Mouse (Mus musculus): ENCODE results near the gene Tmprss6.

The Tmprss6 gene

DNA sequence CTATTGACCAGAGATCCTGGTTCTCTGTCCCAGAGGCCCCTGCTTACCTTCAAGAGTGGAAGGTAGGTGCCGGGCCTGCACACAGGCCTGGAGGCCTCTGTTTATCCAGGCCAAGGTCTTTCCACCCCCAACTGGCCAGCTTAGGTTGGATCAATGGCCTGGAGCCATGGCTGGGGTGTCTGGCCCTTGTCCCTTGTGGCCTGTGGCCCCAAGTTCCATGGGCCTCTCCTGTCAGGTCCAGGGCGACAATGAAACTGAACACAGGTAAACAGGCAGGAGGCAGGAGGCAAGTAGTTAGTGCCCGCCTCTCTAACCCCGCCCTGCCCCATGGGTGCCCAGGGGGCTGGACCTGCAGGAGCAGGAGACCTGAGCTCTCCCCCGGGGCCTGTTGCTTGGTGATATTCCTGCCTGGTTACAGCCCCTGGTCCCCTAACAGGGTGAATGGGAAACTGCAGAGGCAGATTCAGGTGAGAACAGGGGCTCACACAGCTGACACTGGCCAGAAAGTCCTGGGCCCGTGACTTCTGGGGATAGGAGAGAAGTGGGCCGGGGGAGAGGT, at the start of gene Tmprss6:
Tmprss6 (minus strand) TSS at position 256 of the 559 bp plus-strand sequence.
- ATAC-seq (ENCODE audit: low TSS enrichment) = no peak

DNA sequence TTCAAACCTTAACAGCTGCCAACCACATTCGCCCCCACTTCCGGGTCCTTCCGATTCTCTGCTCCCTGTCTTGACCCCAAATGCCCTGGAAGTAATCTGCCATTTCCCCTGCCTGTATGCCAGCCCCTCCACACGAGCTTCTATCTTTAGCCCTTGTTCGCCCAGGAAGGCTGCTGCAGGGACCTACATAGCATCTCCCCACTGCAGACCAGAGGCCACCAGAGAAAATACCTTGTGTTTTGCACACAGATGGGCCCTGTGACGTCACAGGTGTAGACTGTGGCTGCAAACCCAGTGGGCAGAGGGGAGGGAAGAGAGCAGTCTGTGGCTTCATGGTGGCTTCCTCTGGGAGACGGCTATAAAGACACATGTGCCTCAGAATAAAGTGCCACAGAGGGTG, 49.8 kb upstream of the Tmprss6 start:
- no peak for ATAC-seq (ENCODE audit: low TSS enrichment)

DNA sequence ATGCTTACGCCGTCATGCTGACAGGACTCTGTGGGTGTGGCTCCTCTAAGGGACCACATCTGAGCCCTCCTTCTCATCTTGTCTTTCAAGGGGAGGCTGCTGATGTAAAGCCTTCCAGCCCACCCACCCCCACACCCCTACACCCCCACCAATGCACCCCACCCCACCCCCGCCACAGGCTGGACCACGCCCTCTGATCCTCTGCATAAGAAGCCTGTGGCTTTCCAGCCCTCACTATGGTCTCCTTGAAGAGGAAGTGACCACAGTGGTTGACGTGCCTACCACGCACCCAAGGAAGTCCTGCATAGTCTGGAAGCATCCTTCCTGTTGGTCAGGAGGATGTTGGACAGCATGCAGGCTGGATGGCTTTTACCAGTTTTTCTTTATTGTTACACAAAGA, 47.3 kb upstream of the Tmprss6 start:
- no peak for ATAC-seq (ENCODE audit: low TSS enrichment)

DNA sequence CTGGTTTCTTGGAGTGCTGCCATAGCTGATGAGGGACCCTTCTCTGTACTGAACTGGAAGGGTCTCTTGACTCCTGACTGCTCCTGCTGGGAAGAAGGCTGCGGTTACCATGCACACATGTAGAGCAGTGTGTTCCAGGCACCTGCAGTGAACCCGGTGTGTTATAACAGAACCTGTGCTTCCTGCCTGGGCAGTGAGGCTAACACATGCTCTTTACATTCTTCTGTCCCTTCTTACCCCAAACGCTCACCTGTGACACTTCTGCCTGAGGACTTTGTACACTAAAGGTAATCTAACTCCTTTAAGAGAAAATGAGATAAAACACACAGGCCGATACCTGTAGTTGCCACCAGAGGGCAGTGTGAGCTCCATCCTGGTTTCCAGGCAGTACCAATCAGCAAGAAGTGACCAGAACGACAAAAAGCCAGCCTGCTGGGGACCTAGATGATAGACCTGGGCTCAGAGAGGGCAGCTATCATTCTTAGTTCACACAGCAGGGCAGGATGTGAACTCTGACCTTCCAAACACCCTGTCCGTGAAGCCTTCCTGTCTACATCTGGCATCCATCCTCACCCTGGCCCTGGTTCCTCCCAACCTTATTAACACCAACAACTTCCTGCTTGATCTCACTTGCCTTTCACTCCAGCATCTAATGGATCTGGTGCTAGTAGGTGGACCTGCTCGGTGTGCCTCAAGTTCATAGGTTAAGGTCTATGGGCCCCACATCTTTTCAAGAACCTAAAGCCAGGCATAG, 46.1 kb upstream of the Tmprss6 start:
- ATAC-seq (ENCODE audit: low TSS enrichment) = peak; percentile 42; the same call in 1 of the 2 replicates

DNA sequence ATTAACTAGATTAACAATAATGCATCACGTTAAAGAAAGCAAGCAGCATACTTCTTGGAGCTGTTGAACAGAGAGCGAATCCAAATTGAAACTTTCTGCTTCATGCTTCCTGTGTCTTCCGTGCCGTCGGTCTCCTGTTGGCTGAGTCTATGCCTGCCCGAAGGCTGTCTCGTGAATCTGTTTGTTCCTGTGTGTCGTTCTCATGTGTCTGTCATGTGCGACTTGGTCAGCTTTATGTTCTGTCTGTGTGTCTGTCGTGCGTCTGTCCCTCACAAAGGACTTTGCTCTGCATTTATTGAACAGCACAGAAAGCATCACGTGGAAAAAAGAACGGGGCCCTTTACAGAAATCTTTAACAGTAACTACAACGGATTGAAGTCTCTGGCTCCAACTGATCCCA, 44.6 kb upstream of the Tmprss6 start:
- ATAC-seq (ENCODE audit: low TSS enrichment) = no peak

DNA sequence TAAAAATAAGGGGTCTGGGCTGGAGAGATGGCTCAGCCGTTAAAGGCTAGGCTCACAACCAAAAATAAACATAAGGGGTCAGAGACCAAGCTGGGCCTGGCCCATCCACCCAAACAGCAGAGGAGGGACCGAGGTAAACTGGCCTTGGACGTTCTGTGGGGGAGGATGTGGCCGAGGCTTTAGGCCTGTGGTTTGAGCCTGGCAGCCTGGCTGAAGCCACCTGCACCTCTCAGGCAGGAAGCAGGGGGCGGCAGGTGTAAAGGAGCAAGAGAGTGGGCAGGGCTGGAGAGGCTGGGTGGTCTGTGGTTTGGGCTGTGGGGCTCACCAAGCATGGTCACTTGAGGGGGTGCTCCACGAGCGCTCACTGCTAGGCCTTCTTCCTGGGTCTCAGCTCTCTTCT, 43.5 kb upstream of the Tmprss6 start:
- no peak for ATAC-seq (ENCODE audit: low TSS enrichment)

DNA sequence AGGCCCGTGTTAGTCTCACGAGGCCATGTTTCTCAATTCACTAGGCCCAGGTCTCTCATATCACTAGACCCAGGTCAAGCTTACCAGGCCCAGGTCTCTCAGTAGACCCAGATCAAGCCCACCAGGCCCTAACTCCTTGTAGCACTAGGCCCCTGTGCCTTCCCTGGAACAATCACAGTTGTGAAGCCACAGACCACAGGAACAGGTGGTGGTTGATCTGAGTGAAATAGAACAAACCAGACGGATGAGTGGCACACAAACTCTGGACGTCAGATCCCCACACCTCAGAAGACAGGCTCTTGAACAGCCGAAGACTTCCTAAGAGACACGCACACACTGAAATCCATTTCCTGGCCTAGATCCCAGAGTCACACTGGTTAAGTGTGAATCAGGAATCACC, 42.3 kb upstream of the Tmprss6 start:
- no peak for ATAC-seq (ENCODE audit: low TSS enrichment)

DNA sequence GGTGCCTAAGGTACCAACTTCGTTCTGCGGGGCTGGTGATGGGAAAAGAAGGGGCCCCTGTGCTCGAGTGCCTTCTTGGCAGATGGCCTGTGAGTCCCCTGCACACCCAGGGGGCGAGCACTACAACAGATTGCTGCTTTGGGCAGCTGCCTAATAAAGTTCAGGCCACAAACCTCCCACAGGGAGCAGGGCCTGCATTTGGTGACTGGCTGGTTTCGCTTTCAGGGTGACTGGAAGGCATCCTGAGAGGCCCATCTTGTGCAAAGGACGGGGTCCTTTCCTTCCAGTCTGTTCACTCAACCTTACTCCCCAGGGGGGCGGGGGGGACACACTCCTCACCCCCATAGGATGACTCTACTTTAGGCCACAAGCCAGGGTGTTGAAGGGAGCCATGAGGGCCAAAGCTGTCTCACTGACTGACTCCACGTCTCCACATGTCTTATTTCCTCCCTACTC, 41.7 kb upstream of the Tmprss6 start:
- no peak for ATAC-seq (ENCODE audit: low TSS enrichment)

DNA sequence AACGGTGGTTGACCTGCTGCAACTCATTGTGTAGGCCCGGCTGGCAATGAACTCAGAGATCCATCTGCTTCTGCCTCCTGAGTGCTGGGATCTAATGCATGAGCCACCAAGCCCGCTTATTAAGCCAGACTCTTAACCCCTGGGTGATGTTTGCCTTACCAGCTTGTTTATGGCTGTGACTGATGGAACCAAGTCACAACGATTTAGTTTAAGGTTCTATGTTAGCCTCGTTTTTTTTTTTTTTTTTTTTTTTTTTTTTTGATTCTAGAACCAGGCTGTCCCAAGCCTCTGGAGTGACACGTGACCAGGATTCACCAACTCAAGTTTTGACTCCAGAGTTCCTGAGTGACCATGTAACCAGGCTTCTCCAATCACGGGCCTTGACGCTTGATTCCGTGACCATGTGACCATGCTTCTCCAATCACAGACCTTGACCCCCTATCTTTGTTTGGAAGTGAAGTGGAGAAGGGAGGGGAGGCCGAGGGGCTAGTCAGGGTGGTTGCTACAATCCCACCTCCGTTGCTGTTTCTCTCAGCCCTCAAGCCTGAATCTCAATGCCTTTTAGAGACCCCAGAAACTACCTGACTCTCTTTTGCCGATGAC, 41.0 kb upstream of the Tmprss6 start:
- ATAC-seq (ENCODE audit: low TSS enrichment) = no peak

DNA sequence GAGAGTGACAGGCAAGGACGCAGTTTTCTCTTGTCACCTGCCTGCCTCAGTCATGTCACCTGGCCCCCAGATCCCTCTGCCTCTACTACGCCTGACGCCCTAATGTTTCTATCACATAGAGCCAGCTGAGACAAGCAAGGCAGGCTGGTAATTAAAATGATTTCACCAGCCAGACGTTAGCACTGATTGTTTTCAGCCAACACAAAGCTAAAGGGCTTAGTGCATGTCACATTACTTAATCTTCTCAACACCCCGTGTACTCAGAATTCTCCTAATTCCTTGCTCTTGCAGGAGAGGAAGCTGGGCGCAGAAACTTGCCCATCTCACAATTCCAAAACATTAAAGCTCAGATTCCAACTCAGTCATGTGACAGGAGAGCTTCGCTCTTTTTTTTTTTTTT, 40.0 kb upstream of the Tmprss6 start:
- no peak for ATAC-seq (ENCODE audit: low TSS enrichment)

DNA sequence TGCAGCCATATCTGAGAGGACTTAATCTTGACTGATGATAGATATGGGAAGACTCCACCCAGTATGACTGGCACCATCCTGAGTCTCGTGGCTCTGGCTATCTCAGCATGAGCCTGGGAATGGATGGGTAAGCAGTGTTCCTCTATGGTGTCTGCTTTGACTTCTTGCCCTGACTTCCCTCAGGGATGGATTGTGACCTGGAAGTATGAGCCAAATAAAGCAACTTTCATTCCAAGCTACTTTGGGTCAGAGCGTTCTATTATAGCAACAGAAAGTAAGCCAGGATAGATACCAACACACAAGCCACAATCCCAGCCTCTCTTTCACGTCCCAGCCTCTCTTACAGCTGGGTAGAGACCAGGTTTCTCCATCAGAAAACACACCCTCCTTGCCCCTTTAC, 37.1 kb upstream of the Tmprss6 start:
- no peak for ATAC-seq (ENCODE audit: low TSS enrichment)

DNA sequence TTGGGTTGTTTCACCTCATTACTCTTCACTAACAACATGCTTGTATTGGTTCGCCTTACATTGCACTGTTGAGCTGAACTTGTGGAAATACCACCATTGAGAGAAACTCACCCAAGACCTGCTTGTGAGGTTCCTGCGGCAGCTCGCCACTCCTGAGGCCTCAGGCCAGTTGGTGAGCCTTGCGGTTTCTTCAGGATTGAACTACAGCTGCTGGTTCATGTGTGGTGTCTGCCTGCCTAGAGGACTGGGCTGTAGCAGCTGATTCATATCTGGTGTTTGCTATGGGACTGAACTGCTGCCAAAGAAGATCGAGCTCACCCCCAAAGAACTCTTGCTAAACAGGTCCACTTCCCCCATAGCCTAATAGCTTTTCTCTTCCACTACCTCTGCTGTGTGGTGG, 36.4 kb upstream of the Tmprss6 start:
- no peak for ATAC-seq (ENCODE audit: low TSS enrichment)

DNA sequence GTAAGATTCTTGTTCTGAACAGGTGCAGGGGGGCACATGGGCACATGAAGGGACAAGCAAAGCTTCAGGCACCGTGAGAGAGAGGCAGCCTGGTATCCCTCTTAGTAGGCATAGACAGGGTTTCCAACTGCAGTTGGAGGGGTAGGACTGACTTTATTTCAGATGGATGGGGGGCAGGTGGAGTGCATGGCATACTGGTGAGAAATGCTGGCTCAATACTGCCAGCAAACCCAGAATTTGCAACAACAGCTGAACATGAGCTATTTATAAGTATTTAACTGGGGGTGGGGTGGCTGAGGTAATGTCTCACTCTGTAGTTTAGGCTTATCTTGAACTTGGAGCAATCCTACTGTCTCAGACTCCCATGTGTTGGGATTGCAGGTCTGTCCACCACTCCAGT, 35.6 kb upstream of the Tmprss6 start:
- ATAC-seq (ENCODE audit: low TSS enrichment) = no peak

DNA sequence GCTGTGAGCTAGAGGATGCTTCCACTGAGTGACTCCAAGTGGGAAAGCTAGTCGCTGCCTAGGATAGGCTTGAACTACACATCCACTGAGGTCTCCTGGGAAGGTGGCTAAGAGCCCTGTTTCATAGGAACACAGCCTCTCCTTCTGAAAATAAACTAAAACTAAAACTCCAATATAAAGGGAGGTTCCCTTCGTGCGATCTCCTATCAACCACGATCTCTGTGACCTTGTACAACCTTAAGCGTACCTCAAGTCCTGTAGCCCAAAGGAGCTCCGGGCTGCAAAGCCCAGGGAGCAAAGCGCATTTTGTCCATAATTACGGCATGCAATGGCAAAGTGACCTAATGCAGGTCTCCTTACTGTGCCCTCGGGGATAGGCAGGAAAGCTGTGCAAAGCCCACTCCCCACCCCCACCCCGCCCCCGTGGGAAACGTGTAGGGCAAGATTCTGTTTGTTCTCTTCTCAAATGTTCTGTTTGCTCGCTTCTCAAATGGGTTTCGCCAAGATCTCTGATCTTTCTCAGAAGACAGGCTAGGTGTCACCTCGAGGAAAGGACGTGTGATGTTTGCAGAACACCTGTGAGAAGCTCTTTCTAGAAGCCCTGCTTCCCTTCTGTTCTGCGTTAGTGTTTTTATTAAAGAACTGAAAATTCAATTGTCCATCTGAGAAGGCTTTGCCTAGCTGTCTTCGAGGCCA, 34.2 kb upstream of the Tmprss6 start:
- ATAC-seq (ENCODE audit: low TSS enrichment) = no peak

DNA sequence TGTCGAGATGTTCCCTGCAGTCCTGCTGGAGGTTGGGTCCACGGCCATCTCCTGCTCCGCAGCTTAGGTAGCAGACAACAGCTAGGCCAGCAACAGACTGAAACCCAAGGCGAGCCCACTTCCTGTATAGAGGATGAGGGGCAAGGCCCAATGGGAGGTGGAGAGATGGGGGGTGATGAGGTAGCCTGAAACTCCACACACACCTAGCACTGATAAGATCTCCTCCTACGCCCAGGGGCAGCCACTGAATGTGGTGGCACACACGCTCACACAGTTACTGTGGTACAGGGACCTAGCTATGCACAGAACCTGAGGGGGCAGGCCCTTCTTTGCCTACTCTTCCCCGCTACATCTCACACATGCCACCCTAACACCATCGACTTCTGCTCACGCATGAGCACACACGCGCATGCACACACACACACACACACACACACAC, 26.6 kb upstream of the Tmprss6 start, which contains the start of gene Il2rb:
Il2rb (minus strand) TSS at position 304 of the 439 bp plus-strand sequence.
- no peak for ATAC-seq (ENCODE audit: low TSS enrichment)

DNA sequence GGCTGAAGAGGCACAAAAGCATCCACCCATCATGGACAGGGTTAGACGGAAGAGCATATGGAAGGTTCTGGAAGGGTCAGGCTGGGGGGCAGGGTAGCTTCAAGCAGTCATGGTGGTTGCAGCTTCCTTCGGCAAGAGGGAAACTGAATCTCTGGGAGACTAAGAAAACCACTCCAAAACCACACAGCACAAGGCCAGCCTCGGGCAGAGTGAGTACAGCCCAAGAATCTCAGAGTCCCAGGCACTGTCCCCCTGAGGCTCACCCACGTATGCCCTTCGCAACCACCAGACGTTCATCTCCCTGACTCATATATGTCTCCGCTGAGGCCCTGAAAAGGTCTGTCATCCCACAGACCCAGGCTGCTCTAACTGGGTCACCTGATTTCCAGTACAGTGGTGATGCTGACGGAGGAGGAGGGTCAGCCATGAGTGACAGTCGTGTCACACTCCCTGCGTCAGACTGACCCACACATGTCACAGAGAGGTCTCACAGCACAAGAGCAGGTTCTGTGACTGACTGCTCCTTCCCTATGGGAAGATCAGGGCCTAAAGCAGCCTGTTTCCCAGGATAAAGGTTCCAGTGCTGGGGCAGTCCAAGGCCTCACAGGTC, 25.1 kb upstream of the Tmprss6 start:
- no peak for ATAC-seq (ENCODE audit: low TSS enrichment)

DNA sequence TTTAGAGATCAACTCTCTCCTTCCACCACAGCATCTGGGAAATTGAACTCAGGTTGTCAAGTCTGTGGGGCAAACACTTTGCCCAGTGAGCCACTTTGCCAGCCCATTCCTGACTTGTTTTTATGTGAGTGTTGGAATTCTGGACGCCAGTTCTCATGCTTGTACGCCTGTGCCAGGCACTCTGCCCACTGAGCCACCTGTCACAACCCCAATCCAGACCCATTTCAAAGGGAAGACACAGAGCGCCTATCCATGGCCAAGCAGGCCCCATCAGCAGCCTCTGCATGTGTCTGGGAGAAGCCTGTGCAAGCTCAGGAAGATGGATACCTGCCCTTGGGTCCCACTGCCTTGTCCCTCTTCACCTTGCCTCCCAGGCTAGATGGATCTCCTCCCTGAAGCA, 22.9 kb upstream of the Tmprss6 start:
- ATAC-seq (ENCODE audit: low TSS enrichment) = no peak

DNA sequence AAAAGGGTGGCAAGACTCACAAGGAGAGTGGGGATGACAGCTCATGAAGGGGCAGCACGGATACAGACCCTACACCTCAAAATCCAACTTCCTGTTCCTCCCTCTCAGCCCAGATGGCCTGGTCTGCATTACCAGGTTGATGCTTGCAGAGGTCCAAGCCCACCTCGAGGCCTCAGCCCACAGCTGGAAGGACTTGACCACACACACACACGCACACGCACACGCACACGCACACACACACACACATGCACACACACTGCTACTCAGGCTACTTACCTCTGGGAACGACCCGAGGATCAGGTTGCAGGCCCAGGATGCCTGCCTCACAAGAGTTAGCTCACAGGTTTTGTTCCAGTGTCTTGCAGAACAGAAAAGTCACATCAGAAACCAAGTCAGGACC, 21.5 kb upstream of the Tmprss6 start:
- ATAC-seq (ENCODE audit: low TSS enrichment) = no peak

DNA sequence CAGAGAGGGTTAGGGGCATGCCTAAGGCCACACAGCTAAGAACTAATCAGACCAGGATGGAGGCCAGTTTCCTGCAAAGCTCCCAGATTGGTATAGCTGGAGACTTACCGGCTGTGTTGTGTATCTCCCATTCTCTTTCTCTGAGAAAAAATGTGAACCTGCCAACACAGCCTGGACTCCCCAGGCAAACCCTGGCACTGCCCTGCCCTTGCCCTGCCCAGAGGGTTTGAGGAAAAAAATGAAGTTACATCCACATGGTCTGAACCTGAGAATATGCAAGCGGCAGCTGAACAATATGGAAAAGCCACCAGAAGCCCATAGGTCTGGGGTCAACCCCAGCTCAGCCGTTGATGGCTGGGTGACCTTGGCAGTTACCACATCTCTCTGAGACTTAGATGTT, 20.8 kb upstream of the Tmprss6 start:
- no peak for ATAC-seq (ENCODE audit: low TSS enrichment)

DNA sequence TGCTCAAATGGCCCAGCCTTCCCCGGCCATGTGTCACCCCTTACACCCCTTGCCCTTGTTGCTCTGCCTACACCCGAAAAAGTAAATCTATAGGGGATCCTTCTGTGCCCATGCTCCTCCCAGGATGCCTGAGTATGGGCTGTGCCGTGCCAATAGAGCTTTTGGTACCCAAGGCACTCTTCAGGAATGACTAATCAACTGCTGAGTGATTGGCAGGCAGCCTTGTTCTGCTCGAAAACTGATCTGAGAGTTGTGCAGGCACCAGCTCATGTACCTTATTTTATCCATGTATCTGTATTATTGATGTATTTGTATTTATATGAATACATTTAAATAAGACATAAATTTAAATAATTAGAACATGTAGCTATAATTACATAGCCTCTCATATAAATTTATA, 18.6 kb upstream of the Tmprss6 start:
- no peak for ATAC-seq (ENCODE audit: low TSS enrichment)

DNA sequence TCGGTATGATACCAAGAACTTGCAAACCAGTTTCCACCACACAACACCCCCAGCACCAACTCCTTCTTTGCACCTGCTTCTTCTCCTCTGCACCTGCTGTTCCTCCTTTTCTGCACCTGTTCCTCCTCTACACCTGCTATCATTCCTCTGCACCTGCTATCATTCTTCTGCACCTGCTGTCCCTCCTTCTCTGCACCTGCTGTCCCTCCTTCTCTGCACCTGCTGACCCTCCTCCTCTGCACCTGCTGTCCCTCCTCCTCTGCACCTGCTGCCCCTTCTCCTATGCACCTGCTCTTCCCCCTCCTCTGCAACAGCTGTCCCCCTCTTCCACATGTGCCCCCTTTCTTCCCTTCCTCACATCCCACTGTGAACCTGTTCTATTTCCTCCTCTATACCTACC, 18.1 kb upstream of the Tmprss6 start:
- ATAC-seq (ENCODE audit: low TSS enrichment) = no peak

DNA sequence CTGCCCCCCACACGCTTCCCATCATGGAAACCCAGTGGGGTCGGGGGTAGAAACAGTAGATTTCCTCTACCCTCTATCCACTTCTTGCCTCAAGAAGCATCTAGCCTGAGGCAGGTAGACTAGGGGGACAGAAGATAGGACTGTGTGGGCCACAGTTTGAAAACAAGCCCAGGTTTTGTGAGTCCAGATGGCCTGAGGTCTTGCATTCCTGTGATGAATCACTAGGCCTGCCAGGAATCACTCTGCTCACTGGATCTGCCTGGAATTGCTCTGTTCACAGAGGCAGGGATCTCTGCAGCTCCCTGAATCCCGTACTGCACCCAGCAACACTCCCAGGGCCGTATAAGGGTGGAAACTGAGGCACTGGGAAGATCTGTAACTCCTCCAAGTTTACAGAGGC, 14.9 kb upstream of the Tmprss6 start:
- ATAC-seq (ENCODE audit: low TSS enrichment) = peak; percentile 57; the same call in 1 of the 2 replicates

Data from frontal cortex, adult (tissue).